Mouse (Mus musculus) bone marrow, adult 2 months (tissue): Measurements from ENCODE around the gene Ppp3r1.

Experiments used
- CTCF ChIP-seq: fragments of 200-500 bp; IDR thresholded peaks from 2 replicates; pipeline ENCODE4 v1.5.1; 2011; ENCODE audit warnings: low read length, control low read depth; ENCODE audit not compliant: control insufficient read depth, insufficient read depth
- POLR2A ChIP-seq: fragments of 200-500 bp; IDR thresholded peaks from 2 replicates; pipeline ENCODE4 v1.6.1; 2011; ENCODE audit warnings: low read depth, mild to moderate bottlenecking, control low read depth, low read length, borderline replicate concordance; ENCODE audit not compliant: control insufficient read depth

GRCm38 (mm10) chr11:17202481-17202880 is 43.4 kb downstream of the Ppp3r1 start:
- TF ChIP-seq CTCF (no peak), POLR2A (no peak)
